Mouse (Mus musculus): ENCODE data around the gene Tob2. TPM values are rescaled to one million over a fixed set of nuclear protein-coding genes. Genes with fewer than 3 reads are reported as not detected.
A peak's percentile ranks its signal among the peaks of the same experiment; 100 is the strongest.

Gene Tob2
- total RNA-seq, 1 experiment from 2014 or later, result 27.1 TPM

DNA sequence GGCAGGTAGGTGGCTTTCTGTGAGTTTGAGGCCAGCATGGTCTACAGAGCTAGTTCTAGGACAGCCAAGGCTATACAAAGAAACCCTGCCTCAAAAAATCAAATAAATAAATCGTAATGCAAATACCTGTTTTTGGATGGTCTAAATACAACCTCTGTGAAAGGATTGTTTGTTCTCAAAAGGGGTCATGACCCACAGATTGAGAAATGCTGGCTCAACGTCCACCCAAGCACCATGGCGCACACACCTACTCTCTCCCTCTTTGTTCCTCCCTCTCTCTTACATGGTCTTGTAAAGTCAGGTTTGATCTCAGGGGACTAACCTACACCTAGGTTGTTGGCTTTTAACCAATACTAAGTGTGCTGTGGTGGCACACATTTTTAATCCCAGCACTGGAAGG lies 36.0 kb downstream of the Tob2 start:
- ATAC-seq (replicated peaks; ENCODE audit: insufficient number of reproducible peaks, low FRiP score, low TSS enrichment, poor library complexity, severe bottlenecking), result no peak

DNA sequence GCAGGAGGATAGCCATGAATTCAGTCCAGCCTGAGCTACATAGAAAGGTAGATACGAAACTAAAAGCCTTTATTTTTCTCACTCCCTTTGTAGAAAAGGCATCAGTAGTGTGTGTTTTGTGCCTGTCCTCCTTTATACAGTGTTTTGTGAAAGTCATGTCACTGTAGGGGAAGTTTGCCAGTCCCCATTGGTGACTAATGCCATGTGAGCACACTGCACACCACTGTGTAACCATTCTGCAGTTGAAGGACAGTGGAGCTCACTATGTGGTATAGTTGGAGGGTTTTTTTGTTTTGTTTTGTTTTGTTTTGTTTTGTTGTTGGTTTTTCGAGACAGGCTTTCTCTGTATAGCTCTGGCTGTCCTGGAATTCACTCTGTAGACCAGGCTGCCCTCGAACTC lies 40.2 kb downstream of the Tob2 start:
- no peak for ATAC-seq (replicated peaks; ENCODE audit: insufficient number of reproducible peaks, low FRiP score, low TSS enrichment, poor library complexity, severe bottlenecking)

DNA sequence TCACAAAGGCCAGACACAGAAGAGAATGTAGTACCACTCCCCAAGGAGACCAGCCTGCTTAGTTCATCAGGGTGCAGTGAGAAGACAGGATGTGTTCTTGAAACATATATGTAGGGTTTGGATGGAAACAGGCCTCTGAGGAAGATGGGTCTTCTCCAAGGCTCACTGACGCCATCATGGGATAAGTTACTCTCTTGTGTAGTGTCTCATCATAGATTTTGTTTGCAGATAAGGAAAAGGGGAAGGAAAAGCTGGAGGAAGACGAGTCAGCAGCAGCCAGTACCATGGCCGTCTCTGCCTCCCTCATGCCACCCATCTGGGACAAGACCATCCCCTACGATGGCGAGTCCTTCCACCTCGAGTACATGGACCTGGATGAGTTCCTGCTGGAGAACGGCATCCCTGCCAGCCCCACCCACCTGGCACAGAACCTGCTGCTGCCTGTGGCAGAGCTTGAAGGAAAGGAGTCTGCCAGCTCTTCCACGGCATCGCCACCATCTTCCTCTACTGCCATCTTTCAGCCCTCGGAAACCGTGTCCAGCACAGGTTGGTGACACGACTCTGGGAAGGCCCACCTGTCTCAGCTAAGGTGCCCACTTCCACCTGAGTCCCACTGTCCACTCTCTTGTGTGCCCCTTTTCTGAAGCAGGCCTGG lies 43.8 kb downstream of the Tob2 start:
- no peak for ATAC-seq (replicated peaks; ENCODE audit: insufficient number of reproducible peaks, low FRiP score, low TSS enrichment, poor library complexity, severe bottlenecking)

DNA sequence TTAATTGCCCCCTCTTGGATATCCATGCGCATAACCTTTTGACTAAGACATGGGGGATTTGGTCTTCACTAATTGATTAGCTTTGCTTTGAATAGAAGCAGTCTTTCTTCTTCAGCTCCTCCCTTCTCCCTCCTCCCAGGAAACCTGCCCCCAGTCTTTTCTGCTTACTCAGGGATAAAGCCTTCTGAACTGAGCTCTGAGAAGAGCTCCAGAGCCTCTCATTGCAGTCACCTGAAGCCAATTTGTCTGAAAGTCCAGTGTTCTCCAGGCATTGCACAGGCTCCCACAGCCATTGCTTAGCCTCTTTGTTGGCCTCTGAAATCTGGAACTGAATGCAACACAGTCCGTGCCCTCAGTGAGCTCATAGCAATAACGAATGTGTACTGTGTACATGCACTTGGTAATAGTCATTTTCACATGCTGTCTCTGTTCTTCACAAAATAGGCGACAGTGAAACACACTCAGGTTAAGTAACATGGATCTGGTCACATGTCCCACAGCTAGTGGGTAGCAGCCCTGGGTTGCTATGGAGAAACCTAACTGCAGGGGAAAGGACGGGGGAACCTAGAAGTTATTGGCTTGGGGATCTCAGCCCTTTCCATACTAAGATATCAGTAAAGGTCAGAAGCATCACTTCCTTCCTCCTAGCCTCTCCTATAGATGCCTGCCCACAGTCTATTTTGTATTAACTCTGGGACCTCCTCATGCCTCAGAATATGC lies 44.5 kb downstream of the Tob2 start:
- peak; percentile 28; the same call in 1 of the 2 replicates for ATAC-seq (replicated peaks; ENCODE audit: insufficient number of reproducible peaks, low FRiP score, low TSS enrichment, poor library complexity, severe bottlenecking)

DNA sequence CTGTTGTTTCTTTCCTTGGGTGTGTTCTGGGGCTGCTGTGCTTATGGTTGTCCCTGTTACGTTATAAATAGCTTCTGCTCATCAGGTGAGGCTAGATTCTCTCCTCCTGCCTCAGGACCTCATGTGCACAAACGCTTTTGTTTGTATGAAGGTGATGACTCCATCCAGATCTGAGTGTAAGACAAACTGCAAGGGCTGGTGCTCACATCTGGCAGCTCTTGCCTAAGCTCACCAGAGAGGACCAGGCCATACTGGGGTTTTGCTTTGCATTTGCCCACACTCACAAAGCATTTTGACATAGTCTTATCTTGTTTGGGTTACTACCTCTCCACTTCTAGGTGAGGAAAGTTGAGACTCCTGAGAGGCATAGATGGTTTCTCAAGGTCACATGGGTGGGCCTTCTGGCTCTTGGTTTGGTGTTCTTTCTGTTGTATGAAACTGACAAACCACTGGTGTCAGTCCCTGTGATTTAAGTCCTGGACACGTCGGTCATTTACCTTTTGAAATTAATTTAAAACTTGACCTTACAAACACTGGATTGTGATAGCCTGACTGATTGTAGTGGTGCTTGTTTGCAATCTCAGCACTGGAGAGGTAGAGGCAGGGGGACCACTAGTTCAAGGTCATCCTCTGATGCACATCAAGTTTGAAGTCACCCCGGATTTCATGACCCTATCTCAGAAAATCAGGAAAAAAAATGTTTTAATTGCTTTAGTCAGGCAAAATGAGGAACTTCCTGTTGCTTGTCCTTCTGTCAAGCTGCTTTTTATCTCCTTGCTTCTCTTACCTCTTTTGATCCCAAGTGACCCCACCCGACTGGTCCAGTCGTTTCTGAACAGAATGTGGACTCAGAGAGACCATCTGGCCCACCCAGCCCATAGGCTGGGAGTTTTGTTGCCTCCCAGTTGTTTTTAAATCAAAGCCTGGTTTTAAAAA lies 45.6 kb downstream of the Tob2 start:
- ATAC-seq (replicated peaks; ENCODE audit: insufficient number of reproducible peaks, low FRiP score, low TSS enrichment, poor library complexity, severe bottlenecking), result no peak

DNA sequence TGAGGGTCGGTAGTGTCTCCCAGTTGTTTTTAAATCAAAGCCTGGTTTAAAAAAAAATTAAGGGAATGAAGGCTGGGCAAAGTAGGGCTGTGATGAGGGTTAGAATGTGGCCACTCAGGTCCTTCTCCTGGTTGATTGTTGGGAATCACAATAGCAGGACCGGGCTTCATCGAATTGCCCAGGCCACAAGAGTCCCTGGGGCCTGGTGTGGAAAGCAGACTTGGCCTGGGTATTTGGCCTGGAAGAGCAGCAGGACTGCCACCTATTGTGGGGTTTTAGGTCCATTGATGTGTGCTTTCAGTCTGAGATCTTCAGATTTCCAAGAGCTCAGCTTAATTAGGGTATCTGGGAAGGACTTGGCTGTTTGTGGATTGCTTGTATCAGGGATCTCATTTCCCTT lies 46.3 kb downstream of the Tob2 start:
- no peak for ATAC-seq (replicated peaks; ENCODE audit: insufficient number of reproducible peaks, low FRiP score, low TSS enrichment, poor library complexity, severe bottlenecking)

DNA sequence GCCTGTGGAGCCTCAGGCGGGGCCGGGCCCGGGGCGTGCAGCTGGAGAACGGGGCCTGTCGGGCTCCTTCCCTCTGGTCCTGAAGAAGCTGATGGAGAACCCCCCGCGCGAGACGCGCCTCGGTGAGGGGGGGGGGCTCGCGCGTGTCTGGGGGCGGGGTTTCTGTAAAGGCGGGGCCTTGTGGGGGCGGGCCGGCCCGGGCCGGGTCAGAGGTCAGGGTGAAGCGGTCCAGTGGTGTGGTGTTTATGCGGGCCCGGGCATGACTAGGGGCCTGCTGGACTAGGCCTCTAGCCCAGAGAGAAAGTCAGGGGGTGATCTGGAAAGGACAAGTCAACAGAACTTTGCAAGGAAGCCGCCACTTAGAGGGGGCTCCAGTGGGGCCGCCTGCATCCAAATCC lies 47.0 kb downstream of the Tob2 start:
- no peak for ATAC-seq (replicated peaks; ENCODE audit: insufficient number of reproducible peaks, low FRiP score, low TSS enrichment, poor library complexity, severe bottlenecking)

DNA sequence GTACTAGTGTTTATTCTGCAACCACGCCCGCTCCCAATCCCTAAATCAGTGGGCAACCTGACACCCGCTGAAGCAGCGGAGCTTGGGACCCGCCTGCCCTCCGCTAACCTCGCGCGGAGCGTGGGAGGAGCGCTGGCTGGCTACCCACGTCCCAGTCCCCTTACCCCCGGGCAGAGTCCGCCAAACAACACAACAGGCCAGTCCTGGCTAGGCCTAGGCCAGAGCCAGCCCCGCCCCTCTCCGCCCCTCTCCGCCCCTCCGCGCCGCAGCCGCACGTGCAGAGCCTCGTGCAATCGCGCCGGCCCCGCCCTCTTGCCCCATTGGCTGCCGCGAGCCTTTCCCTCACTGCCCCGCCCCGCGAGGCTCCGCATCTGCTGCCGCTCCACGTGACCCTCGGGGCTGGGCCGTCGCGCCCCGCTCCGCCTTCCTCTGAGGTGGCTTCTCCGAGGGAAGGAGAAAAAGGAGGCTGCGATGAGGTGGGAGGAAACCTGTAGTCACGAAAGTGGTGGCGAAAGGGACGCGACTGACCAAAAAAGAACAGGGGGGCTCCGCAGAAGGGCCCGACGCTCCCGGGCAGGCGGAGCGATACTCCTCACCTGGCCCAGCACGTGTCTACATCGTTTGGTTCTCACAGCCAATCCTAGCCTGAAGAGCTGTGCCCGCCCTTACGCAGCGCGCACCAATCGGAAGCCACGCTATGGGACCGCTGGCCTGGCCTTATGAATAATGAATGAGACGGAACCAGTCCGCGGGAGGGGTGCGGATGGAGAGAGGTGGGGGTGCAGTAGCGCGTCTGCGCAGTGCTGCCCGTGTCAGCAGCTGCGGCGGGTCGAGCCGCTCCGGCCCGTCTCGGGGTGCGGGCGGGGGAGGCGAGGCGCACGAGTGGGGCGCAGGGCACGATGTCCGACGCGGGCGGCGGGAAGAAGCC lies 47.7 kb downstream of the Tob2 start:
- ATAC-seq (replicated peaks; ENCODE audit: insufficient number of reproducible peaks, low FRiP score, low TSS enrichment, poor library complexity, severe bottlenecking), result peak; percentile 89

DNA sequence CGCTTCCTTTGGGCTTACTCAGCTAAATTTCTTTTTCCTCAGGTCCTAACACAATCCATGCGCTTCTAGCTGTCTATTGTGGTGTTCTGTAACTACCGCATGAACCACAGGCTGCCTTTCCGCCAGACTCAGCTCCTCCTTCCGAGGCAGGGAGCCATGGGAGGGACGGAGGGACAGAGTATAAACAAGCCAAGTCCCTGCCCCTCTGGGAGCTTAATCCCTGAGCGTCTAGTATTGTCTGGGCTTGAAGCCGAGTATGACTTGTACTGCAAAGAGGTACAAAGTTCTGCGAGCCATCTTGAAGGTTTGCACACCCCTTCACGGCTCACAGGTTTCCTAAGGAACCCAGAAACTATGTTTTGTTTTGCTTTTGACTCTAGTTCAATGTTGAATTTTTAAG lies 48.4 kb downstream of the Tob2 start:
- ATAC-seq (replicated peaks; ENCODE audit: insufficient number of reproducible peaks, low FRiP score, low TSS enrichment, poor library complexity, severe bottlenecking), result no peak

DNA sequence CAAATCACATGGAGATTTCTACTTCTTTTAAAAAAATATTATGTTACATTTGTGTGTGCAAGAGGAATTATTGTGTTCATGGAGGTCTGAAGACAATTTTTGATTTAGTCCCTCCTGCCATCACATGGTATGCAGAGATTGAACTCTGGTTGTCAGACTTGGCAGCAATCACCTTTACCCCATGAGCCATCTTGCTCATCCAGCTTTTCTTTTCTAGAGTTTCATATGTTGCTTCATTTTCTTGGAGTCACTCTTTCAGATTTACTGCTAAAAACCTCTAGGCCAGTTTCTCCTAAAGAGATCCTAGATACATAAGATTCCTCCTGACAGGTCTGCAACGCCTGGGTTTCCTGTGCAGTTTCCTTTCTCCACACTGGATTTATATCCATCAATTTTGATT lies 49.0 kb downstream of the Tob2 start:
- no peak for ATAC-seq (replicated peaks; ENCODE audit: insufficient number of reproducible peaks, low FRiP score, low TSS enrichment, poor library complexity, severe bottlenecking)

DNA sequence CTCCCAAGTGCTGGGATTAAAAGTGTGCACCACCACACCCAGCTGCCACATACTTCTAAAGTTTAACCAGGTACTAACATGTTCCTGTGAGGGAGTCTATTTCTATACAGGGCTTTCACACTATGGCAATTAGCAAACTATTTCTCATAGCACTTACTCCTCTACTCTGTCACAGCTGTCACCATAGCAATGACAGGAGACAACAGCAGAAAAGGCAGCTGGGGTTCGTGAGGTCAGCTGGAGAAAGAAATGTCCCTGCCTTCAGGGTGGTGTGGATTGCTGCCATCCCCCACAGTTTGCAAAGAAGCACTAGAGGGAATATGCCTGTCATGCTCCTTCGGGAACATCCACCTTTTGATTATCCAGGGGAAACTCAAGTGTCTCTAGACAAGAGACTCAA lies 49.8 kb downstream of the Tob2 start:
- no peak for ATAC-seq (replicated peaks; ENCODE audit: insufficient number of reproducible peaks, low FRiP score, low TSS enrichment, poor library complexity, severe bottlenecking)

DNA sequence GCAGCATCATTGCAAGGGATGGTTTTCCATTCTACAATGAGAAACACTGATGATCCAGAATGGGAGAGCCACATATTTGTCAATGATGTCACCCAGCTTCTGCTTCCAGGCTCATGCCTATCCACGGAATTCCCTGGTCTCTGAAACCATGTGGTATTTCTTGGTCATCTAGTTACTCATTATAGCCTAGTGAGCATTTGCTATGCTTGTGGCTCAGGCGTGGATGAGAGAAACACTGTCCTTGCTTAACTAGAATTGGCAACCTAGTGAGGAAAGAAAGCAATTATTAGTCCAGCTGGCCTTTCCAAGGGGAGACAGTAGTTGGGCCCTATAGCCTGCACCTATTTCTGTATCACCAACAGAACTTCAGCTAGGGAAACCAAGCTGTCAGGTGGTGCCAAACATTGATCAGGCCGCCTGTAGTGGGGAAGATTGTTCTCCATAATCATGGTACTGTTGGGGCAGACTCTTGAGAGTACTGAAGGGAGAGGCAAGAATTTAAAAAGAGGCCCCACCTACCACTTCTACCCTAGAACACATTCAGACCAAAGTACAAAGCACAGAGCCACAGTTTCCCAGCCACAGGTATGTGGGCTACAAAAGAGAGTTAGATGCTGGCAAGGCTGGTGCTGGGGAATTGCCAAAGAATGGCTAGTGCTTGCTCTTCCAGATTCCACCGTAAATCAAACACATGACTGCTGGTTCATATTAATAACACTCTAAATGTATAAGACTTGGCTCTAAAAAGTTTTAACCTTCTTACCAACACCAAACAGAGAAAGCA lies 51.8 kb downstream of the Tob2 start:
- ATAC-seq (replicated peaks; ENCODE audit: insufficient number of reproducible peaks, low FRiP score, low TSS enrichment, poor library complexity, severe bottlenecking), result no peak

DNA sequence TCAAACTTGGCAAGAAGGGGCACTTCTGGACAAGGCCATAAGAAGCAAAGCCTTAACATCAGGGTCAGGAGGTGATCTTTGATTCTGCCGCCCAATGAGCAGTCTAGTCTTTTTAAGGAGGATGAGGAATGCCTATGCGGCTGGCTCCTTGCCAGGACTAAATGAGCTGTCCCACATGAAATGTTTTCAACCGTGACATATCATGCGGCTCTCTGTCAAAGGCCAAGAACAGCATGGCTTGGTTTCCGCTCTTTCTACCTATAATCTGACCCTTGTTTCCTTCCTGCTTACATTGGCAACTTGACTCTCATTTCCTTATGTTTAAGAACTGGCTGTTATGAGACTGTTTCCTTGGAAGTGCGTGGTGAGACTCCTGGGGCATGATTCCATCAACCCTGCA lies 53.0 kb downstream of the Tob2 start:
- ATAC-seq (replicated peaks; ENCODE audit: insufficient number of reproducible peaks, low FRiP score, low TSS enrichment, poor library complexity, severe bottlenecking), result no peak

DNA sequence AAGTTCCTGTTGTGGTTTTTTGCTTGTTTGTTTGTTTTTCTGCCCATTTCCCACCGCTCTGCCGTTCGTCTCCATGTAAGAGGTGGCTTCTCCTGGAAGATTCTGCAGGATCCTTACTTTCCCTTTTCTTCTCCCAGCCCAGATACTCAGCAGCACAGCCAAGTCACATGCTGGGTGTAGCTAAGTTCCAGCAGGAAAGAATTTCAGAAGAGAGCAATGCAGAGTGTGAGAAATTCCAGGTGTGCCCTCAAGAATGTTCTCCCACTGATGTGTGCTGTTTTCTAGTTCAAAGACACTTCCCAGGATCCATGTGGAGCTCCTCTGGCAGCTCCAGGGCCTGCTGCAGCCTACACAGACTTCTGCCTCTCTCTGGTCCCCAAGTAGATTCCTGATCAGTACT lies 53.7 kb downstream of the Tob2 start:
- no peak for ATAC-seq (replicated peaks; ENCODE audit: insufficient number of reproducible peaks, low FRiP score, low TSS enrichment, poor library complexity, severe bottlenecking)

DNA sequence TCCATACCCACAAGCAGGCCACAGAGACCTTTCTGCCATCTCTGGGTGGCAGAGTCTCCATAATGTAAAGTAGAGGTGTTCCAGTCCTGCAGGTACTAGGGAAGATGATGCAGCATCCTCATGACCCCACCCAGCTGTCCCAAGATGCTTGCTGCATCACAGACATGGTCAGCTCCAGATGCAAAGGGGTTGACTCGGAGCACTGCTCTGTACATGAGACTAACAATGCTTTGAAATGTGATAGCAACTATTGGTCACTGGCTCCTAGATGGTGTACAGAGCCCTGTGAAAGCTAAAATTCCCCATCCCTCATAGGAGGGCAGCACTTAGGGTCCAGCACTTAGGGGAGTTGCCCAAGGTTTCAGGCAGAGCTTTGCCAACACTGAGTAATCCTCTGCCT lies 54.4 kb downstream of the Tob2 start:
- no peak for ATAC-seq (replicated peaks; ENCODE audit: insufficient number of reproducible peaks, low FRiP score, low TSS enrichment, poor library complexity, severe bottlenecking)

DNA sequence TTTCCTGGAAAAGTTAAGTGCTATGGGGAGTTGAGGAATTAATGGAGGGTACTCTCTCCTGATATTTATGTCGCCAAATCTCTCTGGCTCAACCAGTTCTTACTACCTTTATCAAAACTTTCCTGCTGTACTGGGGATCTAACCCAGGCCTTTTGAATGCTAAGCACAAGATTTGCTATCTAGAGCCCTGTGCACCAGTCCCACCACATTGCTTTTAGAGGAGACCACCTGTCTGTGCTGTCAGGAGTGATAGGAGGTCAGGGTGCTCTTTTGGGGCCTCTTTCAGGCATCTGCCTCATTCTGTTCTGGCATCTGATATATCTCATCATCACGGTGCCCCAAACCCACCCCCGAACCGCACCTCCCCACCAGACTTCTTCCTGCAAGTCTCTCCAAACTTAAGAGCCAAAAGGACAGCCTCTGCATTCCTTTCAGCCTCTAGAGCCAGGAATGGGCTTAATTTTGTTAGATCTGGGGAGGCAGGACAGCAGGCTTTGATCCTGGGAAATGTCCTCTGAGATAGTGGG lies 55.1 kb downstream of the Tob2 start:
- no peak for ATAC-seq (replicated peaks; ENCODE audit: insufficient number of reproducible peaks, low FRiP score, low TSS enrichment, poor library complexity, severe bottlenecking)

DNA sequence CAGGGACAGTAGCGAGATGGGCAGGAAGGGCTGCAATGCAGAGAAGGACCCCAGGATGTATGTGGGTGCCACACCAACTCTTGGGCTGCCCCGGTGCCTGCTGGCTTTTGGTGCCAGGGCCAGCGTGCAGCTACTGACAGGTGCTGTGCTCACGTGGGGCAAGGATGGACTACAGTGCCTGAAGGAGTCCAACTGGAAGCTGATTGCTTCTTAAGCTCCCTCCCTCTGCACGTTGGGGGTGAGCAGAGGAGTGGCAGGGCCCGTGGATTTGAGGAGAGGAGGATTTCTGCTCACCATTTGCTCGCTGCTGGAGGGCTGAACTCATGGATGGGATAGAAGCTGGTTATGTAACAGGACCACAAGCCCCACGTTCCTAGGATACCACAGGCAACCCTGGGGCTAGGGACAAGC lies 55.6 kb downstream of the Tob2 start:
- ATAC-seq (replicated peaks; ENCODE audit: insufficient number of reproducible peaks, low FRiP score, low TSS enrichment, poor library complexity, severe bottlenecking), result peak; percentile 2; the same call in 1 of the 2 replicates

Measured in monocyte, adult 5-6 weeks (primary cell).